Mouse (Mus musculus): ENCODE results near the gene Cryba1. TPM values are rescaled to one million over a fixed set of nuclear protein-coding genes. Genes with fewer than 3 reads are reported as not detected.
A peak's percentile ranks its signal among the peaks of the same experiment; 100 is the strongest.

The Cryba1 gene
- total RNA-seq, 2 experiments from 2014 or later, result not detected

GRCm38 (mm10) chr11:77724766-77725165 is 317 bp downstream of the Cryba1 start:
- intact Hi-C loops (cut with DNase I), result no loop called here

GRCm38 (mm10) chr11:77721389-77721788 is 3.7 kb downstream of the Cryba1 start:
- intact Hi-C loops (cut with DNase I), result no loop called here
- DNase-seq (ENCODE audit: low spot score), result no peak

More at GRCm38 (mm10) chr11:77724766-77725165, 317 bp downstream of the Cryba1 start:
- no peak for DNase-seq (ENCODE audit: low spot score)

GRCm38 (mm10) chr11:77719055-77719454 is 6.0 kb downstream of the Cryba1 start:
- DNase-seq (ENCODE audit: low spot score), result no peak
- intact Hi-C loops (cut with DNase I), result no loop called here

- intact Hi-C loops (cut with DNase I), result no loop called here
- no peak for DNase-seq (ENCODE audit: low spot score)
Measured at GRCm38 (mm10) chr11:77713736-77714135, 11.3 kb downstream of the Cryba1 start.

GRCm38 (mm10) chr11:77709039-77709438 is 16.0 kb downstream of the Cryba1 start:
- intact Hi-C loops (cut with DNase I), result no loop called here
- no peak for DNase-seq (ENCODE audit: low spot score)

- DNase-seq (ENCODE audit: low spot score), result no peak
- intact Hi-C loops (cut with DNase I), result no loop called here
Measured at GRCm38 (mm10) chr11:77705920-77706319, 19.2 kb downstream of the Cryba1 start.

GRCm38 (mm10) chr11:77697232-77697631 is 27.9 kb downstream of the Cryba1 start:
- no peak for DNase-seq (ENCODE audit: low spot score)
- intact Hi-C loops (cut with DNase I), result no loop called here

- DNase-seq (ENCODE audit: low spot score), result no peak
- intact Hi-C loops (cut with DNase I), result no loop called here
Measured at GRCm38 (mm10) chr11:77693026-77693425, 32.1 kb downstream of the Cryba1 start.

- intact Hi-C loops (cut with DNase I), result no loop called here
- peak; percentile 25 for DNase-seq (ENCODE audit: low spot score)
Measured at GRCm38 (mm10) chr11:77687541-77688131, 37.4 kb downstream of the Cryba1 start.

GRCm38 (mm10) chr11:77686841-77687540 is 38.1 kb downstream of the Cryba1 start:
- peak; percentile 44 for DNase-seq (ENCODE audit: low spot score)
- intact Hi-C loops (cut with DNase I), result no loop called here

GRCm38 (mm10) chr11:77686346-77686840 is 38.7 kb downstream of the Cryba1 start:
- intact Hi-C loops (cut with DNase I), result no loop called here
- peak; percentile 28 for DNase-seq (ENCODE audit: low spot score)

- DNase-seq (ENCODE audit: low spot score), result peak; percentile 99
- intact Hi-C loops (cut with DNase I), result no loop called here
Measured at GRCm38 (mm10) chr11:77685383-77686265, 39.5 kb downstream of the Cryba1 start, which contains the start of gene Nufip2. Nufip2 (plus strand) TSS chr11:77686155.

GRCm38 (mm10) chr11:77684896-77685295 is 40.2 kb downstream of the Cryba1 start:
- intact Hi-C loops (cut with DNase I), result no loop called here
- no peak for DNase-seq (ENCODE audit: low spot score)

- no peak for DNase-seq (ENCODE audit: low spot score)
- intact Hi-C loops (cut with DNase I), result no loop called here
Measured at GRCm38 (mm10) chr11:77680018-77680417, 45.1 kb downstream of the Cryba1 start.

- intact Hi-C loops (cut with DNase I), result no loop called here
- no peak for DNase-seq (ENCODE audit: low spot score)
Measured at GRCm38 (mm10) chr11:77673428-77673991, 51.6 kb downstream of the Cryba1 start.

GRCm38 (mm10) chr11:77672746-77673145 is 52.3 kb downstream of the Cryba1 start:
- intact Hi-C loops (cut with DNase I), result no loop called here
- DNase-seq (ENCODE audit: low spot score), result no peak

Data from heart, postnatal 25 days (tissue).